Mouse (Mus musculus): ENCODE data around the gene Extl2.

Gene Extl2

DNA sequence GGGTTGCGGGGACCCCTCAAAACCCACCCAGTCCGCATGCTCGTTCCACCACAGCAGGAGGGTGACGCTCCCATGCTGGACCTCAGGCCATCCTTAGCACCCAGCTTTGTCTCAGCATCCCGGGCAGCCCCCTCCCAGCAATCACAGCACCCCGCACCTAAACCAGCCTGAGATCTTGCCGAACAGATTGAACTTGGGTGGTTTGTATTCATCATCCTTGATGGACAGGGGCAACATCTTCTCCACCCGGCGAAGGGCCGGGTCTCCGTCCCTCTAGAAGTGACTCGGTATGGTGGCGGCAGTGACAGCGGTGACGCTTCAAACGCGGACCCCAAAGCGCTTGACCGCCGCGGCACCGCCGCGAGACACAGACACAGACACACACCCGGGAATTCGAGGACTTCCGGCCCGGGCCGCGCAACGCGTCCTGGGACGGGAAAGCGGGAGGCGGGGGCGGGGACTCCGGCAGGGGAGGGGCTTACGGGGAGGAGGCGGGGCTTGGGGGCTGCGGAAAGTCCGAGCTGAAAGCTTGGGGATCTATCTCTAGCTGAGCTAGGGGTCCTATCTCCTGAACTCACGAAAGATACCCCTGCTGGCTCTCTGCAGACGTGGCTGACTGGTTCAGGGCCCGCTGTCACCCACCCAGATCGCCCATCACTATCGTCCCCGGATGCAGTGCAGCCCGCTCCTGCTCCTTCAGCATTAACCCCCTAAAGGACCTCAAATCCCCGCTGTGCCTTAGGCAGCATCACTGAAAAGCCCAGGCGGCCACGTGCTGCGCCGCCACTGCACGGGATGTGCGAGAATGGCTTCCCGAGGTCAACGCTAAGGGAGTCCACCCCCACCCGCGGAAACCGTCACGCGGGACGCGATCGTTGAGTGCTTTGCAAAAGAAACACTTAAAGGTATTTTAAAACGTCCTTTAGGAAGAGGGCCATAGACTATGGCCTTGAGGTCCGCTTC is at the start of gene Extl2, which contains the start of gene Slc30a7:
Extl2 (plus strand) TSS at position 485 of the 963 bp plus-strand sequence.
Slc30a7 (minus strand) TSS at position 429 of the 963 bp plus-strand sequence.
- peak; percentile 87 to 91 for DNase-seq

DNA sequence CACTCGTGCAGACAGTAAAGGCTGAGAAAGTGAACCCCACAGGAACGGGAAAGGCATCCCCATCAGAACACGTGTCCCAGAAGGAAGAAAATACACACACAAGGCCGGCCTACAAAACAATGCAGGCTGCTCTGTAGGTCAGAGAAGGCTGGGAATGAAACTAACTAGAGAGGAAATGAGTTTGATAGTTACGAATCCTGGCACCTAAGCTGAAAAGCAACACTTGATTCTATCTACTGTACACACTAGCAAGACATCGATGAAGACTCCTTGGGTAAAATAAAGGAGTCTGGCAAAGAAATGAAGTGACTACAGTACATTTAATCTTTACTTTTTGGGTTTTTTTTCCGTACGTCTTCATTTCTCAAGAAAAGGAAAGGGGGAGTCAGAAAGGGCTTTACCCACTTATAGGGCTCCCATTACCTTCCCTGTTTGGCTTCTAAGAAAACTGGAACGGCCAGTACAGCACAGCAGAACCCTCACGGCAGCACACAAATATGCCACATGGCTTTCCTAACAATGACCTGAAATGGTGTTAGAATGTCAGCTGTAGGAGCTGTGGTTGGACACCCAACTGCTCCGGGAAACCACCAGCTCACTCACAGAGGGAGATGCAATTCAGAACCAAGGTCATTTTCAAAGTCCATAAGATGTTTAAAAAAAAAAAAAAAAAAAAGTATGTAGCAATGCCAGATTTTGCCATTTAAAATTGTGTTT is 45.8 kb upstream of the Extl2 start:
- no peak for DNase-seq

DNA sequence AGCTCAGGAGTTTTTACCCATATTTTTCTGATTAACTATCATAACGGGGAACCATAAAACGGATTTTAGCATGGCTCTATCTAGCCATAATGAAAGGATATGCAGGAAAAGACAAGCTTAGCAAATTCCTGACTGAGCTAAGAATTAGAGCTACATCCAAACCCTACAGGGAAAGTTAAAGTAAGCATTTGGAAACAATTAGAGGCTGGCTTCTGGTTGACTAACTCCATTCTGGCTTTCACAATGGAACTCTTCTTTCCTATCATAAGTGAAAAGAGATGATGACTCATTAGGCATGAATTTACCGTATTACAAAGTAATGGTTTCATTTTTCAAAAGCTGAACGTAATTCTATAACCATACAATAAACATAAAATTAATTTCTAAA is 45.2 kb upstream of the Extl2 start:
- no peak for DNase-seq

DNA sequence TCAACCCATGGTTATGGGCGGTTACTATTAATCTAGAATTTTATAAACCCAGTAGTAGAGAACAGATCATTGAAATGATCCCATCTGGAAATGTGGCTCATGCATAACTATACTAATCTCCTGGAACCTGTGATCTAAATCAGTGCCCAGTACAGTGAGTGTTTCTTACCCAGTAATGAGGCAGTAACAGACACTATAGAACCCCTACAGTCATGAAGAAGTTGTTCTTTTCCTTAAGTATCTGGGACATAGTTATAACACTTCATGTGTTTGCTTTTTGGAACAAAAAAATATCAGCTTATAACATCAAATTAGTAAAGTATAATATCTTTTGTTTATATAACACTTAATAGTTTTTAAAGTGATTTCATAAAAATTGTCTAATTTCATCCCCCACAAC is 43.7 kb upstream of the Extl2 start:
- no peak for DNase-seq

DNA sequence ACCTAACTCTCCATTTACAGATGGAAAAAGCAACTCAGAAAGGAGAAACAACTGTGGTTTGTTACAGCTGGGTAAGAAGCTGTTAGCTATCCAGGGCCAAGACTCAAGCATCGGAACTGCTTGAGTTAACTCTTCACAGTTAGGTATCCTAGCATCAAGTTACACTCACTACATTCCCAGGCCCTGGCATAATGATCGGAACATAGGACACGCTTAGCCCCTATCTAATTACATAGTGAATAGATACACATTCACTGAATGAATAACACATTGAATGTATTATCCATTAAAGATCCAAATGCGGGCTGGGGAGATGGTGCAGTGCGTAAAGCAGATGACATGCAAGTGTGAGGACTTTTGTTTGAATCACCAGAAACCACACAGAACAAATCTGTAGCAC is 43.2 kb upstream of the Extl2 start:
- no peak for DNase-seq

DNA sequence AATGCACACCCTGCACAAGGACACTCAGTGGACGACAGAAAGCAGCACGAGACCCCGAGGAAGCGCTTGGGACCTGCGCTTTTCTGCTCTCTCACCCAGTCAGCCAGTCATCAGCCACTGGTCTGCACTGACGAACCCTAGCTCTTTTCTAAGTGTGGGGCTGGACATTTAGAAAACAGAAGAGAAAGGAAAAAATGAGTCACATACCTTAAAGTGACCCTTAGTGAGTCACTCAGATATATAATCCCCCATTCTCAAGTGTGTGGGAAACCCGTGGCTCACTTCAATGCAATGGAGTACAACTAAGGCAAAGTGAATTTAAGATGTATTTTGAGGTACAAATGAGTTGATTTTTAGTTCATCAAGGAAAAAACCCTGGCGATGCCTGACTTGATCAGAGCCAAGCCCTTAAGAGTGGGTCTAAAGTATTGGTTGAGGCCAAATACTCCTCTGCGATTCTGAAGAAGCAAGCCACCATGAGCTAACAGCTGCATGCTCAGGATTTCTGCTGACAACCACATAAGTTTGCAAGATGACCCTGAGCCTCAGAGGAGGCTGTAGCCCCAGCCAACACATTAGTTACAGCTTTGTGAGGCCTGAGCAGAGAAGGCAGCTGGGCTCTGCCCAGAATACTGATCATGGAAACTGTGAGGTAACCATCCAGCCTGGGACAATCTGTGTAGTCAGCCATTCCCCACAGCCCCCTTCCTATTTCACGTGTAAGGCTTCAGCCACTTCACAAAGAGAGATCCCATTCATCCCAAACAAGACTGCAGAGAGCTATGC is 38.3 kb upstream of the Extl2 start:
- DNase-seq, result peak; percentile 51 to 86

DNA sequence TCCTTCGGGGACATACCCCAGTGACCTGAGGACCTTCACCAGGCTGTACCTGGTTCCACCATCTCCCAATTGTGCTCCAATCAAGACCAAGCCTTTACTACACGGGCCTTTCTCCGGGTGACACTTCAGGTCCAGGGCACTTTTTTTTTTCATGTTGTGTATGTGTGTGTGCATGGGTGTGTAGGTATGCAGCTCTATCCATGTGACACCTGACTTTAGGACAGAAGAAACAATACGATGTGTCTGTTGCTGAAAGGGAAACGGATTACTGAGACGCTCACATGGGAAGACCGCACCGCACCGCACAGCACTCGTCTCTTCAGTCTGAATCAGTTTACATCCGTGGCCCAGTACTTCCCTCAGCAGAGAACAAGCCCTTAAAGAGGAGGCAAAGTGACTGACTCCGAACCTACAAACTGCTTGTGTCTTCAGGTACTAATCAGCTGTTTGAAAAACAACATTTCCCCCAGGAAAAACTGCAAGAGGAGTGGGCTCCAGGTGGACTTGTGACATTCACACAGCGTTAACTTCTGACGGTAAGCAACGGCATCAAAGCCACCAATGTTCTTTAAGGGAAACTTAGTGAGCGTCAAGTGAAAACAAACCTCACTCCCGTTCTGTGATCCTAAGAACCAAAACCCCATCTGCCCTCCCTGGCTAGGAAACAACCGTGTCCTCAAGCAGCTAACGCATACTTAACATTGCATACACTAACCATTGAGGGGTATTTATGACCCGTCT is 36.0 kb upstream of the Extl2 start:
- no peak for DNase-seq

DNA sequence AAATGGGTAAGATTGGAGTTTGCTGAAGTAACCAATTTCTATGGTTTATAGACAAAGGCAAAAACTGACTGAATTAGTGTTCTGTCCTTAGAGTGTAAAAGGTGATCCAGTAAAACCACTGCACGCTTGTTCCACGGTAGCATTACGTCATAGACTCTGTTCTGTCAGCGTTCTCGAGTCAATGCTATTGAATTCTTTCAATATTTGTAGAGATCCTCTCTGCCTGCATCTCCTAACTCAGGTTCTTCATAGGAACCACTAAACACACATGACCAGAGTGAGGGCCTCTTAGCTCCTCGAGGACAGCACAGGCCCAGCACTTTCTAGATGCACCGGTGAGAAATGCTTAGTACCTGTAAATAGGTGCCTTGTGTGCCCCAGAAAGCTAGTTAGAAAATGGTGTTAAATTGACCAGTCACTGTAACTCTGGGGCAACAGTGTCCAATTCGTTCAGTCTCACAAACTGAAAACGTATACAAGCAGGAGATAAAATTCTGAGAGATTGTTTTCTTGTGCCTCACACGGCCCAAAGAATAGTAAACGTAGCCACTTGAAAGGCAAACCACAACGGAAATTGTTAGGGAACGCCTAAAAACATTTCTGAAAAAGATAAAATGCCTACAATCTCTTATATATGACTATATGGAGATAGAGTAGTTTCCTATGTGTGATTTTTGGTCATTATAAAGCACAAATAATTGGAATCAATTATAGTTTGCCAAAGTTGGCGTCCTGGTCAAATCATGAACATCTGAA is 35.2 kb upstream of the Extl2 start:
- DNase-seq, result no peak

DNA sequence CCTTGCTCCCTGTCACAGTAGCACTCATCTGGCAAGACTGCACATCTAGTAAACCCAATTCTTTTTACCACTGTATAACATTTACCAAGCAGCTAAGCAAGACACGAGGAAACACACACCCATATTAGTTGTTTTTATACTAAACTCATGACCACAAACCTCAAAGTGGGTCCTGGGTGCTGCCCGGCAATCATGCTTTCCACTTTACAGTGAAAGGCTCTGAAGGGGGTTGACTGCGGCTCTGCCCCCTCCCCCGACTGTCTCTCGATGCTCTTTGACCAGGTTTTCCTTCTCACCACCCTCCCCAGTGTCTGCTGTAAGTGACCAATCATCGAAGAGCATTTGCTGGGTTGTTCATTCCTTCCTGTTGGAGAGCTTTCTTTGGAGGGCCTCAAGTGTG is 33.0 kb upstream of the Extl2 start:
- peak; percentile 17 to 32 for DNase-seq

DNA sequence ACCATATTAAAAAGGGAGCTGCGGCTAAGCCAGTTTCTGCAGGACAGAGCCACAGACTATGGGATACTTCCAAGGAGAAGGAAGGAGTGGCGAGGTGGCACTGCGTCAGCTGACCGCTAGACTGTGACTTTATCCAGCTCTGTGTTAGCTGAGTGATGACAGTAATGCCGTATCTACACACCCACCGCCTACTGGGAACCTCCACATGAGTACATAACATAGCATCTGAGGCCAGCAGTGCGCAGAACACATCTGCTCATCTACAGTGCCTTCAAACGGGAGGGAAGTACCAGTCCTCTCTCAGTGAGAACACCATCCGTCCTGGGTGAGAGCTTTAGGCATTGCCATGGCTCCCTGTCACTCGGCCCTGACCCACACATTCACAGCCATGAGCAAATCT is 32.3 kb upstream of the Extl2 start:
- no peak for DNase-seq

DNA sequence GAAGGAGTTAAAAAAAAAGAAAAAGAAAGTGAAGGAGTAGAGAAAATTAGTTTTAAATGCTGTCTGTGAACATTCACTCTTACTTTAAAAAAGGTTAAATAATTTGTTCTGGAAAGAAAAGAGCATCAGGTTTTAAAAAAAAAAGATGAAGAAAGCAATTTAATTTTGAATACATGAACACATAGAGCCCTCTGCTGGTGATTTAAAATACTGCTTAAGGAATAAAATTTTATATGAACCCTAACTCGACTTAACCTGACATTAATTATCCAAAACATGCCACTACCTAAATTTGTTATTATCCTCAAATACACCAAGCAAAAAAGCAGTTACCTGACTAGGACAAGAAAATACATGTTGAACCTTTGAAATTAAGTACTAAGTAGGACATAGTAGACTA is 28.3 kb upstream of the Extl2 start:
- no peak for DNase-seq

DNA sequence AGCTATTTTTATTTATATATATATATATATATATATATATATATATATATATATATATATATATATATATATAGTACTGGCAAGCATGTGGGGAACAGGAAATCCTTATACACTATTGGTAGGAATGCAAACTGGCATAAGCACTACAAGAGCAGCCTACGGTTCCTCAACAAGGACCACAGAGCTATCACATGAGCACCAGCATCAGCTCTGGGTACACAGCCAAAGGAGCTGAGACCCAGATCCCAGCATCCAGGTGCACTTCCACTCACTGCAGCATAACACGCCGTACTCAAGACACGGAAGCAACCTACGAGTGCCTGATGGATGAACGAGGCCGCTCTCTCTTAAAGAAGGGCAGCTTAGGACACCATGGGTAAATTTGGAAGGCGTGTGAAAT is 24.0 kb upstream of the Extl2 start:
- no peak for DNase-seq

DNA sequence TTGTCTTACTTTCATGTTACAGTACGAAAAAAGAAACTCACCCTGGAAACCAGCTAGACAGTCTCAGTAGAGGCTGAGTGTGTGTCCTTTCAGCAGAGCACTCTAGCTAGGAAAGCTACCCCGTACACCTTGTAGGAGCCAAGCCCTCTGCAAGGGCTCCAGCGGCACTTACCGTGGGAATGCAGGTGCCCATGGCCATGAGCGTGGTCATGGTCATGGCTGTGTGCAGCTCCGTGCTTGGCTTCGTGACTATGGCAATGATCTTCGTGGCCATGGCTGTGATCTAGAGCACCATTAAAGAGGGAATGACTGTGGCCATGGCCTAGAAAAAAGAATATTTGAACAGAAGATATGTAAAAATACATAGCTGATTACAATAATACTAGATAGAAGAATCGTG is 22.6 kb upstream of the Extl2 start:
- DNase-seq, result no peak

DNA sequence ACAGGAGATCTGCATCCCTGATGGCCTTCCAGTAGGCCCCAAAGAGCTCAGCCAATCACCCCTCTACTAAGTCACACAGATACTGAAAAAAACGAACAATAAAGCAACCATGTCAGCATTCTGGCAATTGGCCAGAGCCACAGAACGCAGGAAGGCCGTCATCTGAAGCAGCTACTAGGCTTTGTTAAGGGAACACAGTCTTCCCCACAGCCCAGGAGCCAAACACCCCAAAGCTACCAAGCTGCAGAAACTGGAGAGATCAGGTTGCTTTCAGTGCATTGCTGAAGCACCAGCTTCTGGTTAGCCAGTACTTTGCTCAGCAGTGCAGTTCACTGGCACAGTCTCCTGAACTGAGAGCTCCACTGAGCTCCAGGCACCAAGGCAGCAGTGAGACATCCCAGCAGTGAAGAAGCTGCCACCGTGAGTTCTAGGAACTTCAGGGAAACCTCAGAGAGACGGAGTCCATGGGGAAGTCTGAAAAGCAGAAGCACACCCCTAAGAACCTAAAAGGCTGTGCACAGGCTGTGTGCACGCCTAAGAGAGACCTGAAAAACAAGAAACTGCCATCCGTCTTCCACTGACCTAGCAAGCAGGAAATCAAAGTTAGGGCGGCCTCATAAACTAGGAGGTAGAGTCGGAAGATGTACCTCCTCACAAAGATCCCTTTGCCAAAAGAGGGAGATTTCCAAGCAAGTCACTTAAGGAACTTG is 21.9 kb upstream of the Extl2 start:
- DNase-seq, result peak; percentile 36 to 41

DNA sequence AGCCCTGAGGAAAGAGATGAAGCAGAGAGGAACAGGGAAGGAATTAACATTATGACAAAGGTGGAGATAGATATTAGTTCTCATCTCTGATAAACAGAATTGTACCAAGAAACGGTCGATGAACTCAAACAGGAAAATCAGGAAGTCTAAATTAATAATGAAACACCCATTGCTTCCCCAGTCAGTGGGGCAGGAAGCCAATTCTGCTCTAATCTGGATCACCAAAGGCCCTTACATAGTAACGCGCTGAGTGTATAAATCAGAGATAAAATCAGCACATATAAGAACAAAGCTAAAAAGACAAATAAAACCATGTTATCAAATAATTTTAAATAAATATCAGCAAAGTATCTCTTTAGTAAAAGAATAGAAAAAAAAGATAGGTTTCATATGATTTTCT is 15.2 kb upstream of the Extl2 start:
- DNase-seq, result no peak

DNA sequence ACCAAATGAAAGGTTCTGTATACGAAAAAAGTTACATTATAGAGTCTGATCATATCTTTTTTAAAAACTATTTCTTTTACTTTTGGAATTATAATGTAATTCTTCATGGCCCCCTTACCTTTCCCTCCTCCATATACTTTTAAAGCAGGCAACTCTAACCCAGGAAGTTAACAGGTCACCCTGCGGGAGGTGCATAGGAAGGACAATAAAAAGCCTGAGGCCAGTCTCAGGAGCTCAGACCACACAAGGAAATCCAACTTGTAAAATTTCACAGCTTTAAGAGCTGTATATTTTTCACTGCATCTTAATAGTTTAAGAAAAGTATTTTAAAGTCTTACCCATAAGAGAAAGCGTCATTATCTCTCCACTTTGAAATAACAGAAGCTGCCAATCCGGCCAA is 14.7 kb upstream of the Extl2 start:
- no peak for DNase-seq

DNA sequence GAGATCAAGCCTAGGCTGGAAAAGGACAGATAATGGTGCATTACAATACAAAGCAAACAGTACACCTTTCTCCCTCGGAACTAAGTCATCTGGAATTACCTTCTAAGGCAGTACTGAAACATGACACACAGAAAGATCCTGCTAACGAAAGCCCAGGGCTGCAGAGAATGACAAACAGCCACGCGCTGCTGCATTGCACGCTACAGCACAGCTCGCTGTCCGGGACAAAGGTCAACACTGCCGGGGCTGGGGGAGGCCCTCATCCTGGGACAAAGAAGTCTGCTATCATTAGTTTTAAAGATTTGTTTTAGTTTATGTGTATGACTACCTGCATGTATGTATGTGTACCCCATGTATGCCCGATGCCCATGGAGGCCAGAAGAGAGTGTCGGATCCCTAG is 14.2 kb upstream of the Extl2 start:
- DNase-seq, result no peak

DNA sequence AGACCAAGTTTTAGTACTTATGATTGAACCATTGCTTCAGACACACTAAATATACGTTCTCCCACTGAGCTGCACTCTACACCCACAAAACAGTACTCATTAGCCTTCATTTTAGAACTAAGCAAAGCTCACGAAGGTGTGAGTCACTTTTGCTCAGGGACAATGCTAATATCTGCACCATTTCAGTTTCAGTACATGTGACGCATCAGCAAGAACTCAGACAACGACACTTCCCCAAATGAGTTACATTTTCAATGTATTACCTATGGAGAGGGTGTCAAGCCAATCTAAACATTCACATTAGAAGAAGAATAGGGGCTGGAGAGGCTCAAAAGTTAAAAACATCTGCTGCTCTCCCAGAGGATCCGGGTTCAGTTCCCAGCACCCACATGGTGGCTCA is 10.3 kb upstream of the Extl2 start:
- DNase-seq, result no peak

DNA sequence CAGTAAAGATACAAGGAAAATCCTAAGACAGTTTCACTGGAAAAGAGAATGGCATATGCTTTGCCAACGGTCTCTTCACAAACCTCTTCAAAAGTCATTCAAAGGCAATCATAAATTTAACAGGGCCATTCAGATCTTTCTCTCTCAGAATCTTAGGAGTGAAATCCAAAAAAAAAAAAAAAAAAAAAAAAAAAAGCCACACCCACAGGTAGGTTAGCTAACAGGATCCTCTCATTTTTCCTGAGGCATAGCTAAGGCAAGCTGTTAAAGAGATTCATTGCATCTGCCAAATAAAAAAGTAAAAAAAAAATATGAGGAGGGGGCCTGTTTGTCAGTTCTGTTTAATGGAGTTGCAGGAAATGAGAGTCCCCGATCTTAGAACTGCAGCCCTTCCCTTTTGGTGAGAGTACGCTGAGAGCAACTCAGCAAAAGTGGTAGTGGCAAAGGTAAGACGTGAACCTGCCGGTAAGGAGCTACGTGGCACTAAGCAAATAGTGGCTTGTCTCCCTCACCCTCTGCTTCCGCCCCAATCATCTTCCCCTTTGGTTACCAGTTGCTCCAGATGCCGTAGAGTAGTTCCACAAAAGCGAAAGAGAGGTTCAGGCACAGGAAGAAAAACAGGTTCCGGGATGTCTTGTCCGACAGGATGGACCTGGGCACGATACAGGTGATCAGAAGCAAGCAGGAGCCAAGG is 831 bp upstream of the Extl2 start:
- peak; percentile 38 to 51 for DNase-seq

DNA sequence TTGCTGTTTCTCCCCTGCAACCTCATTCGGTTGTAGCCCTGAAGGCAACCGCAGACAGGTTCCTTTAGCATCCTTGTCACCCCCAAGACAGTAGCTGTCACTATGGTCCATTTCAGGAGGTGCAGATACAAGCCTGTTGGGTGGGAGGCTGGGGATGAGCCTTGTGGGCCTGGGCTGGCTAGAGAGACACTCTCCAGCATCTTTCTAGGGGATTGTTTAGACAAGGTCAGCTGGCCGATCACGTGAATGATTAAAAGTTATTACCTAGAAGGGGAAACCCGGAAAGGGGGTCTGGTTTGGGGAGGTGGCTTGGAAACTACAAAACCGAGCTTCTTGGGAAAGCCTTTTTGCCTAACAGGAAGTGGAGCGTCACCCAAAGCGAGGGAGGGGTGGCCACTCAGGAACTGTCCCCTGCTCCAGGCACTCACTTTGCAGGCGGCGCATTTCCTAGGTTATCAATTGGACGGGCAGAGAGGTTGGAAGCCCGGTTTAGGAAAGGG is 729 bp downstream of the Extl2 start:
- peak; percentile 76 to 81 for DNase-seq
